ENCODE assay signal across 20 mouse cellular contexts in the genomic region with DNA sequence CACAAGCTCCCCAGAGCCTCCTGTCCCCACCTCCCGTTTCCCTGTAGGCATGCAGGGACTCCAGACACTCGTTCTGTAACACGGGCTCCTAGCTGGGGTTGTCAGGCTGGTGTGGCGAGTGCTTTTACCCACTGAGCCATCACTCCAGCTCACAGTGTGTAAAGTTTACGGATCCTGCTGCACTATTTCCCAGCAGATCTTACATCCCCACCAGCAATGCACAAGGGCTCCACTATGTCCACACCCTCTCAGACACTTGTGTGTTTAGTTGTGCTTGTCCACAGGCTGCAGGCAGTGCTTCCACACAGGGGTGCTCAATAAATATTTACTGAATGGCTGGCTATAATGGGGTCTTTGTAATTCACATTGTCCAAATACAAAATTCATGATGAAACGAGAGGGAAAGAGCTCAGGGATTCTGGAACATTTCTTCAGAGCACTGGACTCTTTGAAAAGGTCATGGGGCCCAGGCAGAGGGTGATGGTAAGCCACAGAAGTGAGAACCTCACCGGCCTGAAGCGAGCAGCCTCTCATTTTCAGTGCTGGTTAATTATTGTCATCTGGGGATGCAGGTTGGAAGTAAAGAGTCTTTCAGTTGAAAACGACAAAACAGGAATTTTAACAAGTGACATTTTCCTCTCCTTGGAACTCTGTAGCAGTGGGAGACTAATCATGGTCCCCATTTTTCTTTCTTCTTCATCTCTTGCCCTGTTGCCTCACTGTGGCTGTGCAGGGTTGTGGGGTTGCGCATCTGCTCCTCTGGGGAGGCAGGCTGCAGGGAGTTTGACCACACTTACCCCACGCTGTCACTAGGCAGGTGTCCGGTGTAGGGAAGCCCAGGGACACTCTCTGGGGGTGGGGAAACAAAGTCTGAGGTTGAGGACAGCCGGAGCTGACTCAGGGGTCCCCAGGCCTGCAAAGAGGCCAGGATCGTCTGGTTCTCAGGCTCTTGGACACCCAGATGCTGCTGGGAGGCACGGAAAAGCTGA. TPM values are rescaled to one million over a fixed set of nuclear protein-coding genes. Genes with fewer than 3 reads are reported as not detected.
DNase-seq lines count a peak whose midpoint lies in the region; ATAC-seq and TF ChIP-seq lines count a peak whose summit lies in the region.
"Had no signal": no experiment of that assay in that cellular context is flagged by ENCODE, and none has a peak within 500 bp of the region (broad histone marks: within the 10 kb centered on the region; RNA-seq: fewer than 3 reads in every experiment).

No protein-coding gene starts in this region.

- no peak for TF ChIP-seq CTCF in lung, embryonic 14.5 days (IDR thresholded peaks at IDR 0.05; ENCODE audit: low read depth)
- TF ChIP-seq CTCF in stomach, postnatal 0 days (IDR thresholded peaks at IDR 0.05; ENCODE audit: low read depth) = no peak

- no peaks in the 10 kb centered on the region for H3K9me3 ChIP-seq in lung, embryonic 14.5 days (ENCODE audit: low read depth, low read length)
- no peaks in the 10 kb centered on the region for H3K9me3 ChIP-seq in stomach, embryonic 14.5 days (ENCODE audit: control insufficient read depth, low read depth, low read length)
- no peaks in the 10 kb centered on the region for H3K9me3 ChIP-seq in stomach, postnatal 0 days (ENCODE audit: control insufficient read depth, low read length)
- H3K9me3 ChIP-seq: heart, embryonic 15.5 days had no signal

- no peaks in the 10 kb centered on the region for H3K36me3 ChIP-seq in lung, embryonic 14.5 days (ENCODE audit: insufficient read depth)
- H3K36me3 ChIP-seq in stomach, embryonic 14.5 days (ENCODE audit: control insufficient read depth, insufficient read depth, low read length) = no peaks in the 10 kb centered on the region
- H3K36me3 ChIP-seq in stomach, postnatal 0 days (ENCODE audit: control insufficient read depth, insufficient read depth, low read length) = no peaks in the 10 kb centered on the region
- H3K36me3 ChIP-seq: heart, embryonic 15.5 days had no signal

- H3K27ac ChIP-seq in lung, embryonic 14.5 days (ENCODE audit: low read depth) = peak overlapping the region; percentile 80
- H3K27ac ChIP-seq in stomach, embryonic 14.5 days (ENCODE audit: low read length) = no peak overlapping the region
- no peak overlapping the region for H3K27ac ChIP-seq in stomach, postnatal 0 days (replicated peaks)
- H3K27ac ChIP-seq: gastrocnemius, adult 2 months; heart, embryonic 15.5 days had no signal

- H3K4me2 ChIP-seq in lung, embryonic 14.5 days = no peak overlapping the region
- H3K4me2 ChIP-seq in stomach, embryonic 14.5 days (replicated peaks; ENCODE audit: low read depth, low read length) = no peak overlapping the region
- no peak overlapping the region for H3K4me2 ChIP-seq in stomach, postnatal 0 days (replicated peaks; ENCODE audit: low read depth)
- H3K4me2 ChIP-seq: heart, embryonic 15.5 days had no signal

- H3K9ac ChIP-seq in lung, embryonic 14.5 days = no peak overlapping the region
- no peak overlapping the region for H3K9ac ChIP-seq in stomach, embryonic 14.5 days (replicated peaks; ENCODE audit: low read depth, low read length)
- no peak overlapping the region for H3K9ac ChIP-seq in stomach, postnatal 0 days (ENCODE audit: low read length)
- H3K9ac ChIP-seq: heart, embryonic 15.5 days had no signal

- DNase-seq in embryo, embryonic 10.5 days (ENCODE audit: low spot score) = peak; percentile 3
- no peak for DNase-seq in embryo, embryonic 11 days
- DNase-seq in lung, embryonic 14.5 days = peak; percentile 13
- no peak for DNase-seq in lung, postnatal 14 days
- DNase-seq in stomach, postnatal 0 days (ENCODE audit: low spot score) = no peak
- DNase-seq in cerebellum, postnatal 25 days = no peak
- DNase-seq in right cerebral cortex, adult 2 months (ENCODE audit: low spot score in 2 of 2) = no peak
- DNase-seq: cerebellum, adult 9-11 months; gastrocnemius, adult 2 months; heart, adult 18-20 months; kidney, adult 18-20 months; kidney, postnatal 36 days; liver; lung, adult 18-20 months; right cerebral cortex, postnatal 25 days; thymus, postnatal 36 days had no signal

- H3K27me3 ChIP-seq in lung, embryonic 14.5 days (ENCODE audit: insufficient read depth, low read length) = no peaks in the 10 kb centered on the region
- no peaks in the 10 kb centered on the region for H3K27me3 ChIP-seq in stomach, embryonic 14.5 days (ENCODE audit: control insufficient read depth, insufficient read depth, low read length)
- H3K27me3 ChIP-seq in stomach, postnatal 0 days (ENCODE audit: control insufficient read depth, insufficient read depth, low read length) = no peaks in the 10 kb centered on the region
- H3K27me3 ChIP-seq: heart, embryonic 15.5 days had no signal

- 37% methylated on average over 15 of the region's 15 CpGs for WGBS in lung, embryonic 14.5 days
- 42% methylated on average over 15 of the region's 15 CpGs for WGBS in stomach, embryonic 14.5 days
- WGBS in stomach, postnatal 0 days = 41% methylated on average over 15 of the region's 15 CpGs

- no peaks in the 10 kb centered on the region for H3K4me1 ChIP-seq in lung, embryonic 14.5 days (ENCODE audit: insufficient read depth)
- H3K4me1 ChIP-seq in stomach, embryonic 14.5 days (ENCODE audit: control insufficient read depth, insufficient read depth, low read length) = peaks cover 8% of the 10 kb centered on the region; the same call in 1 of the 2 replicates
- H3K4me1 ChIP-seq in stomach, postnatal 0 days (replicated peaks; ENCODE audit: control insufficient read depth, insufficient read depth) = peaks cover 6% of the 10 kb centered on the region; the same call in 1 of the 2 replicates
- H3K4me1 ChIP-seq: heart, embryonic 15.5 days had no signal

- peak; percentile 90 for ATAC-seq in lung, embryonic 14.5 days (ENCODE audit: insufficient read depth)
- ATAC-seq in stomach, embryonic 14.5 days (ENCODE audit: insufficient number of reproducible peaks, insufficient read depth, low FRiP score, low read depth) = peak; percentile 70
- no peak for ATAC-seq in stomach, postnatal 0 days (ENCODE audit: low FRiP score, low TSS enrichment)
- ATAC-seq: CD4-positive, CD25-positive, alpha-beta regulatory T cell, adult 4 months had no signal

- H3K4me3 ChIP-seq in lung, embryonic 14.5 days (ENCODE audit: low read depth, low read length) = no peak overlapping the region
- no peak overlapping the region for H3K4me3 ChIP-seq in stomach, embryonic 14.5 days (ENCODE audit: low read depth, low read length)
- no peak overlapping the region for H3K4me3 ChIP-seq in stomach, postnatal 0 days (ENCODE audit: low read depth, low read length)
- H3K4me3 ChIP-seq: gastrocnemius, adult 2 months; heart, embryonic 15.5 days had no signal

- TF ChIP-seq EP300 in stomach, postnatal 0 days (optimal IDR thresholded peaks at IDR 0.05) = no peak

RNA-seq across cellular contexts. Expression of a gene that starts 15.4 kb away (rescaled TPM):
- not detected in 2 replicates for polyA plus RNA-seq in lung, embryonic 14.5 days (2014; fragmentation: Nextera tagmentation; extraction: Ambion mirVana)
- not detected in 2 replicates for polyA plus RNA-seq in stomach, embryonic 14.5 days (2014; fragmentation: Nextera tagmentation; extraction: Ambion mirVana)
- polyA plus RNA-seq in stomach, postnatal 0 days (2015; fragmentation: Nextera tagmentation; extraction: Ambion mirVana) = not detected in 2 replicates
- polyA plus RNA-seq: CD4-positive, CD25-positive, alpha-beta regulatory T cell, adult 4 months; heart, embryonic 15.5 days; hindbrain, embryonic 11.5 days had no signal

Comparison
In these comparisons a context has a peak if more than half of its experiments do, and no peak if none do; other contexts are left out.
1. DNase-seq: peak in embryo, embryonic 10.5 days (single experiment) and lung, embryonic 14.5 days (single experiment); none in embryo, embryonic 11 days (single experiment), lung, postnatal 14 days (single experiment), stomach, postnatal 0 days (single experiment), cerebellum, postnatal 25 days (0 of 2) and right cerebral cortex, adult 2 months (0 of 2).